Mouse (Mus musculus) cerebellum, postnatal 36 days (tissue): ENCODE data around the gene Slc6a3.

Experiments
- DNase-seq, 2 experiments: peaks; one replicate each; pipeline ENCODE4 v3.0.0; 2021 to 2022; ENCODE audit warnings: mixed read lengths in 2 of 2

Slc6a3 gene

GRCm38 (mm10) chr13:73592546-73592945 lies 56.0 kb downstream of the Slc6a3 start:
- no peak for DNase-seq

- no peak for DNase-seq
Observed at GRCm38 (mm10) chr13:73596276-73596675, 59.7 kb downstream of the Slc6a3 start.

- DNase-seq, result no peak
Observed at GRCm38 (mm10) chr13:73600217-73600616, 63.7 kb downstream of the Slc6a3 start.

- DNase-seq, result peak in 1 of 2 experiments; percentile 5
Observed at GRCm38 (mm10) chr13:73603046-73603445, 66.5 kb downstream of the Slc6a3 start.

GRCm38 (mm10) chr13:73603522-73604155 lies 67.1 kb downstream of the Slc6a3 start, which contains the start of gene Clptm1l:
Clptm1l (plus strand) TSS chr13:73604006.
- peak; percentile 99 for DNase-seq

- no peak for DNase-seq
Observed at GRCm38 (mm10) chr13:73604156-73604957, 67.8 kb downstream of the Slc6a3 start.

- DNase-seq, result no peak
Observed at GRCm38 (mm10) chr13:73618406-73618805, 81.9 kb downstream of the Slc6a3 start.

GRCm38 (mm10) chr13:73620637-73621036 lies 84.1 kb downstream of the Slc6a3 start:
- DNase-seq, result no peak

- no peak for DNase-seq
Observed at GRCm38 (mm10) chr13:73626410-73626744, 89.8 kb downstream of the Slc6a3 start.

GRCm38 (mm10) chr13:73626745-73627549 lies 90.4 kb downstream of the Slc6a3 start, which contains the start of gene Tert:
Tert (plus strand) TSS chr13:73626911.
- peak; percentile 39 to 42 for DNase-seq
